Mouse (Mus musculus): ENCODE results near the gene Gstm4. TPM values are rescaled to one million over a fixed set of nuclear protein-coding genes. Genes with fewer than 3 reads are reported as not detected.
A peak's percentile ranks its signal among the peaks of the same experiment; 100 is the strongest.

Gene Gstm4
- polyA plus RNA-seq (2015; fragmentation: Nextera tagmentation; extraction: Ambion mirVana), result 19.4 and 19.6 TPM in 2 replicates

DNA sequence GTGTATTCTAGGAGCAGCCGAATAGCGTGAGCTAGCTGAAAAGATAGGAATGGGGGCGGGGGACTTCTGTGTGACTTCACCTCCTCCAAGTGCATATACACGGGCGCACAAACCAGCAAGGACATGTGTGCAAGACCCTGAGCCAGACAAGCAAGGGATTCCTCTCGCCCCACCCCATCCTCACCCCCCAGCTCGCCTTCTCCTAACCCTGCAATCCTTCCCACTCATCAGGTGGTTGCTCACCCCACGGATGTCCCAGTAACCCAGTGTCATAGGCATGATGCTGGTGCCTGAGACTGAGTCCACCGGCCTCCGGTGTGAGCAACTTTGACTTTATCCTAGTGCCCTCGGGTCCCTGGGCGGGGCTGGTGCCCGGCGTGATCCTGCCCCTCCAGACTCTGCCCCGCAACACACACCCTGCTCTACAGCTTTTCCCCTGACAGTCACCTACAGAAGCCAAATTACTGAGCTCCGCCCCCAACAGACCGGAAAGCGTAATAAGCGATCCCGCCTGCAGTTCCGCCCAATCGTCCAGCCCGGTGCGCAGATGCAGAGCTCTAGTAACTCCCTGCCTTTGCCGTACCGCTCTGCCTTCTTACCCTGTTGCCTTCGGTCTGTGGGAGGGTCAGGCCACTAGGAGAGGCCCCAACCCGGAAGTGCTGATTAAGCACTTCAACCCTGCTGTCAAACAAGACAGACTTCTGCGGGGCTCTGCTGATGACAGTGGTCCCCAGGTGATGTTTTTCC is at the start of gene Gstm4:
Gene Gstm4 (minus strand): TSS at position 501 of the 747 bp plus-strand sequence.
- Histone ChIP-seq H3K36me3 (ENCODE audit: control insufficient read depth, insufficient read depth, low read length) (no peaks in the 10 kb centered on the region), H3K9ac (ENCODE audit: low read length) (peak within 1 kb of the TSS; percentile 59), H3K4me3 (ENCODE audit: low read depth, low read length) (peak within 1 kb of the TSS; percentile 41), H3K27ac (replicated peaks) (peak within 1 kb of the TSS; percentile 77), H3K9me3 (ENCODE audit: control insufficient read depth, low read length) (no peaks in the 10 kb centered on the region), H3K27me3 (ENCODE audit: control insufficient read depth, insufficient read depth, low read length) (no peaks in the 10 kb centered on the region), H3K4me1 (replicated peaks; ENCODE audit: control insufficient read depth, insufficient read depth) (peaks cover 6% of the 10 kb centered on the region; the same call in 1 of the 2 replicates), H3K4me2 (replicated peaks; ENCODE audit: low read depth) (peak within 1 kb of the TSS; percentile 63)
- ATAC-seq (ENCODE audit: low FRiP score, low TSS enrichment) (peak; percentile 97), DNase-seq (ENCODE audit: low spot score) (peak; percentile 93)
- WGBS, result 3% methylated on average over 26 of the region's 29 CpGs
- TF ChIP-seq CTCF (IDR thresholded peaks at IDR 0.05; ENCODE audit: low read depth) (peak; percentile 49), EP300 (optimal IDR thresholded peaks at IDR 0.05) (no peak)

DNA sequence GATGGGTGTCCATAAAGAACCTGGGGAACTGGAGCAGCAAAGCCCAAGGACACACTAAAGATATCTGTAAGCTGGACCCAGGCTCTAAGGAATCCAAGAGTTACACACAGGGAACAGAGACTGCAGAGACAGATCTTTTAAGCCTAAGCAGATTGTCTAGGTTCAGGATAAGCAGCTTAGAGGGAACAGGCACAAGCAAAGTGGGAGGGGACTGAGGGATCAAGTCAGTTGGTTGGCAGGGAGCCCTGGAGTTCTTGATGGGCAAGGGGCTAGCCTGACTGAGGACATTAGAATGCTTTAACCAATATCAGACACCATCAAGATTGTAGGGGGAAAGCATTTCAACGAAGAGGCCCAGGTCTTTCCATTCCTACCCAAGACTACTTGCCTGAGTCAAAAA is 49.5 kb upstream of the Gstm4 start:
- no peaks in the 10 kb centered on the region for H3K36me3 ChIP-seq (ENCODE audit: control insufficient read depth, insufficient read depth, low read length)

DNA sequence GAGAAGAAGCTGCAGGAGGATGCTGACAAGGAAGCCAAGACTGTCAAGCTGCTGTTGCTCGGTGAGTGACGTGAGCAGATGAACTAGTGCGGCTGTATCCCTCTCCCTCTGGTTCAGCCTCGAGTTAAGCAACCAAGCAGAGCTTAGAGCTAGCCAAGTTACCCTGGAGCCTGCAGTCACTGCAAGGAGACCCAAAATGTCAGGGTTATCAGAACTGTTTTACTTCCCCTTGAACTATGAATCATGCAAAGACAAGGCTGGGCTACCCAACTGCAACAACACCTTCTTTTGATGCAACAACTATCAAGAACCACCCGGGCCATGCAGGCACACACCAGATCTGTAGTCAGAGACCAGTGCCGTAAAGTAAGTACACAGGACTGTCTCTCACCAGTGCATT is 48.6 kb upstream of the Gstm4 start:
- Histone ChIP-seq H3K9me3 (ENCODE audit: control insufficient read depth, low read length) (no peaks in the 10 kb centered on the region), H3K27me3 (ENCODE audit: control insufficient read depth, insufficient read depth, low read length) (no peaks in the 10 kb centered on the region), H3K4me3 (ENCODE audit: low read depth, low read length) (no peak overlapping the region), H3K4me2 (replicated peaks; ENCODE audit: low read depth) (no peak overlapping the region), H3K4me1 (replicated peaks; ENCODE audit: control insufficient read depth, insufficient read depth) (no peaks in the 10 kb centered on the region), H3K9ac (ENCODE audit: low read length) (no peak overlapping the region), H3K27ac (replicated peaks) (no peak overlapping the region), H3K36me3 (ENCODE audit: control insufficient read depth, insufficient read depth, low read length) (no peaks in the 10 kb centered on the region)
- 66% methylated on average over 6 of the region's 6 CpGs for WGBS
- ATAC-seq (ENCODE audit: low FRiP score, low TSS enrichment) (no peak), DNase-seq (ENCODE audit: low spot score) (no peak)
- TF ChIP-seq EP300 (optimal IDR thresholded peaks at IDR 0.05) (no peak), CTCF (IDR thresholded peaks at IDR 0.05; ENCODE audit: low read depth) (no peak)

More for the DNA sequence above, 49.5 kb upstream of the Gstm4 start:
- Histone ChIP-seq H3K9ac (ENCODE audit: low read length) (no peak overlapping the region), H3K27me3 (ENCODE audit: control insufficient read depth, insufficient read depth, low read length) (no peaks in the 10 kb centered on the region), H3K9me3 (ENCODE audit: control insufficient read depth, low read length) (no peaks in the 10 kb centered on the region), H3K4me1 (replicated peaks; ENCODE audit: control insufficient read depth, insufficient read depth) (no peaks in the 10 kb centered on the region), H3K4me3 (ENCODE audit: low read depth, low read length) (no peak overlapping the region), H3K4me2 (replicated peaks; ENCODE audit: low read depth) (no peak overlapping the region), H3K27ac (replicated peaks) (no peak overlapping the region)
- ATAC-seq (ENCODE audit: low FRiP score, low TSS enrichment) (no peak), DNase-seq (ENCODE audit: low spot score) (no peak)
- TF ChIP-seq EP300 (optimal IDR thresholded peaks at IDR 0.05) (no peak), CTCF (IDR thresholded peaks at IDR 0.05; ENCODE audit: low read depth) (no peak)
- 91% methylated on average over 1 of the region's 1 CpGs for WGBS

DNA sequence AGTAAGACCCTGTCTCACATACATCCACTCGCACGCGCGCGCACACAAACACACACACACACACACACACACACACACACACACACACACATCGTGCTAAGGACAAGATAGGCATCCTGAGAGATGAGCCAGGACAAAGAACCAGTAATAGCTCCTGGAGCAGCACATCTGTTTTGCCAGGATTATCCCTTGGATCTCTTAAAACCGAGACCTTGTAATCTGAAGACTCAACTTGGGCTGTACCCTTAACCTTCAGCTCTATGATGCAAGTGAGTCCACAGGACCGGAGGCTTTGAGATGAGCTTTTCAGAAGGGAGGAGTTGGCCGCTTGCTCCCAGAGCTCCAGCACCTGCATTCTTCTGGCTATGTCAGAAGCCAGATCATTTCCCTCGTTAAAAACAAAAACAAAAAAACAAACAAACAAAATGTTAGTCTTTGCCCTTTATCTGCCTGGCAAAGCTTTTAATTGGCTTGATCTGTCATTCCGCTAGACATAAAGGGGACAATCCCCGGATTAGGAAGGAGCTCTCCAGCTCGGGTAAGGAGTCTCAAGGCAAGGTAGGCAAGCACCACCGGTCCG is 47.9 kb upstream of the Gstm4 start, which contains the start of gene Gnat2:
Gene Gnat2 (plus strand): TSS at position 254 of the 580 bp plus-strand sequence.
- no peak within 1 kb of the TSS for H3K4me3 ChIP-seq (ENCODE audit: low read depth, low read length)
- H3K9ac ChIP-seq (ENCODE audit: low read length), result no peak within 1 kb of the TSS
- H3K36me3 ChIP-seq (ENCODE audit: control insufficient read depth, insufficient read depth, low read length), result no peaks in the 10 kb centered on the region
- no peaks in the 10 kb centered on the region for H3K27me3 ChIP-seq (ENCODE audit: control insufficient read depth, insufficient read depth, low read length)
- ATAC-seq (ENCODE audit: low FRiP score, low TSS enrichment), result no peak
- WGBS, result 78% methylated on average over 15 of the region's 15 CpGs
- no peak within 1 kb of the TSS for H3K4me2 ChIP-seq (replicated peaks; ENCODE audit: low read depth)
- H3K27ac ChIP-seq (replicated peaks), result no peak within 1 kb of the TSS
- DNase-seq (ENCODE audit: low spot score), result no peak
- H3K9me3 ChIP-seq (ENCODE audit: control insufficient read depth, low read length), result no peaks in the 10 kb centered on the region
- TF ChIP-seq CTCF (IDR thresholded peaks at IDR 0.05; ENCODE audit: low read depth) (no peak), EP300 (optimal IDR thresholded peaks at IDR 0.05) (no peak)
- no peaks in the 10 kb centered on the region for H3K4me1 ChIP-seq (replicated peaks; ENCODE audit: control insufficient read depth, insufficient read depth)

- no peaks in the 10 kb centered on the region for H3K9me3 ChIP-seq (ENCODE audit: control insufficient read depth, low read length)
- TF ChIP-seq EP300 (optimal IDR thresholded peaks at IDR 0.05) (no peak), CTCF (IDR thresholded peaks at IDR 0.05; ENCODE audit: low read depth) (no peak)
- WGBS, result 68% methylated on average over 6 of the region's 6 CpGs
- no peaks in the 10 kb centered on the region for H3K27me3 ChIP-seq (ENCODE audit: control insufficient read depth, insufficient read depth, low read length)
- no peak overlapping the region for H3K4me2 ChIP-seq (replicated peaks; ENCODE audit: low read depth)
- no peak overlapping the region for H3K4me3 ChIP-seq (ENCODE audit: low read depth, low read length)
- DNase-seq (ENCODE audit: low spot score) (no peak), ATAC-seq (ENCODE audit: low FRiP score, low TSS enrichment) (no peak)
- no peaks in the 10 kb centered on the region for H3K4me1 ChIP-seq (replicated peaks; ENCODE audit: control insufficient read depth, insufficient read depth)
- H3K9ac ChIP-seq (ENCODE audit: low read length), result no peak overlapping the region
- no peaks in the 10 kb centered on the region for H3K36me3 ChIP-seq (ENCODE audit: control insufficient read depth, insufficient read depth, low read length)
- no peak overlapping the region for H3K27ac ChIP-seq (replicated peaks)
Observed at GRCm38 (mm10) chr3:108092030-108092429, 47.3 kb upstream of the Gstm4 start.

- H3K4me3 ChIP-seq (ENCODE audit: low read depth, low read length), result no peak overlapping the region
- no peaks in the 10 kb centered on the region for H3K36me3 ChIP-seq (ENCODE audit: control insufficient read depth, insufficient read depth, low read length)
- H3K27ac ChIP-seq (replicated peaks), result peak overlapping the region; percentile 53; the same call in 1 of the 2 replicates
- H3K9ac ChIP-seq (ENCODE audit: low read length), result no peak overlapping the region
- ATAC-seq (ENCODE audit: low FRiP score, low TSS enrichment) (no peak), DNase-seq (ENCODE audit: low spot score) (no peak)
- no peak overlapping the region for H3K4me2 ChIP-seq (replicated peaks; ENCODE audit: low read depth)
- TF ChIP-seq CTCF (IDR thresholded peaks at IDR 0.05; ENCODE audit: low read depth) (no peak), EP300 (optimal IDR thresholded peaks at IDR 0.05) (no peak)
- no peaks in the 10 kb centered on the region for H3K27me3 ChIP-seq (ENCODE audit: control insufficient read depth, insufficient read depth, low read length)
- WGBS, result 75% methylated on average over 2 of the region's 2 CpGs
- no peaks in the 10 kb centered on the region; the same call in 1 of the 2 replicates for H3K4me1 ChIP-seq (replicated peaks; ENCODE audit: control insufficient read depth, insufficient read depth)
- H3K9me3 ChIP-seq (ENCODE audit: control insufficient read depth, low read length), result no peaks in the 10 kb centered on the region
Observed at GRCm38 (mm10) chr3:108090561-108090960, 45.9 kb upstream of the Gstm4 start.
